Mouse (Mus musculus): ENCODE measurements around the gene Mad1l1. TPM values are rescaled to one million over a fixed set of nuclear protein-coding genes. Genes with fewer than 3 reads are reported as not detected.

The Mad1l1 gene
- total RNA-seq, 1 experiment from 2014 or later: 41.6 TPM

DNA sequence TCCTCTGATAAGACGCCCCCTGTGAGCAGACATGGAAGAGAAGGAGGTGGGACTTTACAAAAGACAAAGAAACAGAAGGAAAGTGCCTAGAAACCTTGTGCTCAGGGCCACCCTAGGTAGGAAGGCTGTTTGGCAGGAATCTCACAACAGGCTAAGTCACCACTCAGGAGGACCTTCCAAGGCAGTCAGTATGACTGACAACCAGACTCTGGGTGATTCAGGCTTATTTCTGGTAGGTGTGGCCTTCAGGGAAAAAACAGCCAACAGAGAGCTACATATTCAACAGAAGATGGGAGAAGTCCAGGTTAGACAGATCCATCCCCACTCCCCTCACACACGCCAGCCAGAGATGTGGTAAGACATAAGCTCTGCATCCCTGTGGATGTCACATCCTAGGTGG lies 118.9 kb downstream of the Mad1l1 start:
- no peak for ATAC-seq (replicated peaks; ENCODE audit: insufficient number of reproducible peaks, low FRiP score, low TSS enrichment, poor library complexity, severe bottlenecking)

DNA sequence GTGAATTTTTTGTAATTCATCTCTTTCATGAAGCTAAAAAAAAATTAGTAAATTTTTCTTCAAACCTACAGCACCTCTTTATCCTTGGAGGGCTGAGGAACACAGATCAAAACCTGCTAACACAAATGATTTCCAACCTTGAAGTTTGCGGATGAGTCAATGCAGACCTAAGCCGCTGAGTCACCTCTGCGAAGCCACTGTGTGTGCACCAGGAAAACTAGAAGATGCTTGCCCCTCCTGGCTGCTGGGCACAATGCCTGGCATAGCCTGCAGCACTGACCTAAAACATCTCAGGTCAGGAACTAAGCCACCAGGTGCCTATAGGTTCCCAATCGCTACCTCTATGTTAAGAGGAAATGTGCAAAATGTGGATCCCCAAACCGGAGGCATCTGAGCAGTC lies 119.8 kb downstream of the Mad1l1 start:
- ATAC-seq (replicated peaks; ENCODE audit: insufficient number of reproducible peaks, low FRiP score, low TSS enrichment, poor library complexity, severe bottlenecking): no peak

DNA sequence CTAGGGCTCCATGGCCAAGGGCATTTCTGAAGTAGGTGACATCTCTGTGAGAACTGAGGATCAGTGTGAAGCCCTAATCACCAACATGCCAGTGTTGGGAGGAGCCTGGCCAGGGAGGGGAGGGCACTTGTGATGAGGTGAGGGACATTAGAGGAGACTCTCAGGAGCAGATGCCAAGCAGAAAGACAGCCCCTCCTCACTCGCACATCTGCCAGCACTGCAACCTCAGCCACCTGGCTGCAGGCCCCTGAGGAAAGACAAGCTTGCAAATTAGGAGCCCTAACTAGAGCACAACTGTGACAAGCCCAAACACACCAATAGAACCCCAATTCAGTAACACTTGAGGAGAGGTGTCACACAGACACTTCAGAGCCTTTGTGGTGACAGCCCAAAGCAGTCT lies 120.2 kb downstream of the Mad1l1 start:
- no peak for ATAC-seq (replicated peaks; ENCODE audit: insufficient number of reproducible peaks, low FRiP score, low TSS enrichment, poor library complexity, severe bottlenecking)

DNA sequence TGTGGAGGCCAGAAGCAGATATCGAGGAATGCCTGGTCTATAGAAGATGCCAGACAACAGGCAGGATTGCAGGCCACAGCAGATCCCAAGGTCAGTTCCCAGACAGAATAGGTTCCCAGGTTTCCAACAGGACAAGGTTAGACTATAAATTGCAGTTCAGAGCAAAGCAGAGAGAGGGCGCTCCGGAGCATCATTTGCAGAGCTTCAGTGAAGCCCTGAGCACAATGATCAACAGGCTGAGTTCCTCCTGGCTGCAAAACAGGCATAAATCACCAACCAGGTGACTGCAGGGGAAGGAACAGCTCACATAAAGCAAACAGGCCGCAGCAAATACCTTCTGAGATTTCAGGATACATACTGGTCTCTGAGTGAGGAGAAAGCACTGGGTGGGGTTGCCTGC lies 123.6 kb downstream of the Mad1l1 start:
- ATAC-seq (replicated peaks; ENCODE audit: insufficient number of reproducible peaks, low FRiP score, low TSS enrichment, poor library complexity, severe bottlenecking): peak; percentile 87

DNA sequence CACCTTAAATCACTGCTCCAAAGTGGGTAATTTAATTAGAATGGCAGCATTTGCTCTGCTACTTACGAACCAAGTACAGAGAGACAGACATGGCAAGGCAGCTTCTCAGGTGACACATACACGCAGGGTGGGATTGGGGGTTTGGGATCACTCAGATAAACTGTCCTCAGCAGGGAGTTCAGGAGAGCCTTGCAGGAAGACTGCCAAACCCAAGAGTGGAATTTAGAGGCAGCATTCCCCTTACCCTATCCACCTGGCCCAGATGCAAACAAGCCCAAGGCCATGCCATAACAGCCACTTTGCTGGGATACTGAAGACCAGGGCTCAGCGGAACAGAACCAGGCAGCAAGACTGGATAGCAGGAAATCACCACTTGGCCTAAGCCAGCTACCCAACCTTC lies 124.9 kb downstream of the Mad1l1 start:
- ATAC-seq (replicated peaks; ENCODE audit: insufficient number of reproducible peaks, low FRiP score, low TSS enrichment, poor library complexity, severe bottlenecking): no peak

DNA sequence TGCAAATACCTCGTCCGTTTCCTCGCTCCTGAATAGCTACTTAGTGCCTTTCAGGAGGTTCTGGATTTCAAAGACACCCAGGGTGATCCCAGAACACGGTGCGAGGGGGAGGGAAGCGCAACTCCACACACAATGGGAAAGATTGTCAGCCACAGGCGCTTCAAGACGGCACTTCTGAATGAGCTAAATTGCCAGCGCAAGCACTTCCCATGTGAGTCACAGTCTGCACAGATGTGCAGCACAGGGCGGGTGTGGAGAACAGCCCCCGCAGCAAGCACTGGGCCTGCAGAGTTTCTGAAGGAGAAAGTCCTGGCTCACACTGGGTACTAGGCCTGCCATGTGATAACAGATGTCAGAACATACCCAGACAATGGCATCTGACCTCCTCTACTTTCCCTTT lies 127.2 kb downstream of the Mad1l1 start:
- ATAC-seq (replicated peaks; ENCODE audit: insufficient number of reproducible peaks, low FRiP score, low TSS enrichment, poor library complexity, severe bottlenecking): no peak

DNA sequence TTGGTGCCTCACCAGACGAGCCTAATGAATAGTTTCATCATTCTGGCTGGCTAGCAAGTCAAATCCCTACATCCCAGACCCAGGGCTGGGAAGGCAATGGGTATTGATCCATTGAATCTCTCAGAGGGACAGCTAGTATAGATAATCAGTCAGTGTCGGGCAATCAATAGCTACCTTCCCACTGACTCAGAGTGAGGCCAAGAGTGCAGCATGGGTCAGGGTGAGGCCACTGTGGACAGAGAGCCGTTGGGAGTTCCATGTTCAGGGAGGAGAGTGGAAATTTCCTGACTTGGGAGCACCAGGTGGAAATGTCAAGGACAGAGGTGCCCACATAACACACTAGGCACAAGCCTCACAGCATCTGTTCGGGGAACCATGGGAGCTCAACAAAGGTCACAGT lies 129.8 kb downstream of the Mad1l1 start:
- ATAC-seq (replicated peaks; ENCODE audit: insufficient number of reproducible peaks, low FRiP score, low TSS enrichment, poor library complexity, severe bottlenecking): no peak

DNA sequence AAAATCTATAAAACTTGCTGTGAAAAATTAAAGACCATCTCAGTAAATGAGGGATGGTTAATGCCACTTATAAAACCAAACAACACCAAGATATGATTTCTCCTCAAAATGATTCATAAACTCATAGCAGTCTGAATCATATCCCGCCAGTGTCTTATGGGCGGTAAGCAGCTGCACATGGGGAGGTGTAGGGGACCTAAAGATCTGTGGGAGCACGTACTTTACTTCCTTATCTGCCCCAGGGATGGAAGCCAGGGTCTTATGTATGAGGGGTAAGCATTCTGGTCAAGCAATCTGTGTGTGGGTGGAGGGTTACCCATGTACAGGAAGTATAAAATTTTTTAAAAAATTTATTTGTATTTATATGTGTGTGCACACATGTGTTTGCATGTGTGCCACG lies 135.0 kb downstream of the Mad1l1 start:
- no peak for ATAC-seq (replicated peaks; ENCODE audit: insufficient number of reproducible peaks, low FRiP score, low TSS enrichment, poor library complexity, severe bottlenecking)

DNA sequence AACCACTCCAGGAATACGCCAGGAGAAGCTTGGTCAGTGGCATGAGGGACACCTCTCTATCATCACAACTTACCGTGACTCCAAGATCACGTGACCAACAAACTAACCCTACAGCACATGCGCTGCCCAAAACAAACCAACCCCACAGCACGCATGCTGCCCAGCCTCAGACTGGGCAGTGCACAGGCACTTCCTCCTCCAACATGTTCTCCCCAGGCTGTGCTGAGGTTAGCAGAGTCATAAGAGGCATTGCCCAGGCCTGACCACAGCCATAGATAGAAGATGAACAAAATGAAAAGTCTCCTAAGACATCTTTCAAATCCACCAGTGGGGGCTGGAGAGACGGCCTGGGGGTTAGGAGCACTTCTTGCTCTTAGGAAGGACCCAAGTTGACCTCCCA lies 135.6 kb downstream of the Mad1l1 start:
- no peak for ATAC-seq (replicated peaks; ENCODE audit: insufficient number of reproducible peaks, low FRiP score, low TSS enrichment, poor library complexity, severe bottlenecking)

DNA sequence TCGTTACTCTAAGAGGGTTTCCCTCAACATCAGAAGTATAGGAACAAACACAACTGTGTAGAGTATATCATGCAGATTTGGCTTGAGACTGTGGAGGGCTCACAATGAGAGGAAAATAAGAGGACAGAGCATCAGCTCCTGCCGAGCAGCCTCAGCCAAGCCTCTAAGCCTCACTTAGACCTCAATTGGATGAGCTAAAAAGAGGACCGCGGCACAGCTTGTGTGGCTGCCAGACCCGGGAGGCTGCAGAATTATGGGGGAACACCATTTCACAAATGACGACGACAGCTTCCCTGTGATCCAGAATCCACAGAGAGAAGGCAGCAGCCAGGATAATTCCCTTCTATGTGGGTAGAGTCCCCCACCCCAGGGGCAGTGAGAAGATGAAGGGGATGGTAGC lies 138.0 kb downstream of the Mad1l1 start:
- no peak for ATAC-seq (replicated peaks; ENCODE audit: insufficient number of reproducible peaks, low FRiP score, low TSS enrichment, poor library complexity, severe bottlenecking)

DNA sequence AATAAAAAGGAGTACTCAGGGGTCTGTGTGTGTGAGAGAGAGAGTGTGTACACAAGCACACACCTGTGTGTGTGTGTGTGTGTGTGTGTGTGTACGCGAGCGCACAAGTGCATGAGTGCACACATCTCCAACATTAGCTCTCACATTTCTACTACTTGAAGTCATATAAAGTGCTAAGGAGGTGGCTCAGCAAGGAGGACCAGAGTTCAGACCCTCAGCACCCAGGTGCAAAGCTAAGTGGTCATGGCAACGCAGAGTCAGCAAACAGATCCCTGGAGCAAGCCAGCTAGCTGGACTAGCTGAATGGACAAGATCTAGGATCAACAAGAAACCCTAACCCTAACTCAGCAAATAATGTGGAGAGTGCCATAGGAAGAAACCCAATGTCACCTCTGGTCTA lies 139.0 kb downstream of the Mad1l1 start:
- ATAC-seq (replicated peaks; ENCODE audit: insufficient number of reproducible peaks, low FRiP score, low TSS enrichment, poor library complexity, severe bottlenecking): no peak

DNA sequence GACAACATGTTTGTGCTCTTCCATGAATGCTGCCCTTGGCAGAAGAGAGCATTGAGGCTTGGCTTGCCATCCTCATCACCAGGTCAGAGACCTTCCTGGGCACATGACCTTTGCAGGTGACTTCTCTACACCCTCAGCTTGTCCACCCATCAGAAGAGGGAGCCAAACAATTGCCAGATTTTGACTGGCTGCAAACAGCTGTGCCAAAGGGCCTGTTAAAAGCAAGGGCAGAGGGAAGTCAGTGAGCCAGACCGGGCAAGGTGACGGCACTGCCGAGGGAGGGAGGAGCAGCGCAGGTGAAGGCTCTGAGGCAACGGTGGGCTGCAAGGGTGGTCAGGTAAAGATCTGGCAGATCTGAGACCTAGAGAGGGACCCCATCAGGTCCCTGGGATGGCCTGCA lies 141.3 kb downstream of the Mad1l1 start:
- ATAC-seq (replicated peaks; ENCODE audit: insufficient number of reproducible peaks, low FRiP score, low TSS enrichment, poor library complexity, severe bottlenecking): no peak

DNA sequence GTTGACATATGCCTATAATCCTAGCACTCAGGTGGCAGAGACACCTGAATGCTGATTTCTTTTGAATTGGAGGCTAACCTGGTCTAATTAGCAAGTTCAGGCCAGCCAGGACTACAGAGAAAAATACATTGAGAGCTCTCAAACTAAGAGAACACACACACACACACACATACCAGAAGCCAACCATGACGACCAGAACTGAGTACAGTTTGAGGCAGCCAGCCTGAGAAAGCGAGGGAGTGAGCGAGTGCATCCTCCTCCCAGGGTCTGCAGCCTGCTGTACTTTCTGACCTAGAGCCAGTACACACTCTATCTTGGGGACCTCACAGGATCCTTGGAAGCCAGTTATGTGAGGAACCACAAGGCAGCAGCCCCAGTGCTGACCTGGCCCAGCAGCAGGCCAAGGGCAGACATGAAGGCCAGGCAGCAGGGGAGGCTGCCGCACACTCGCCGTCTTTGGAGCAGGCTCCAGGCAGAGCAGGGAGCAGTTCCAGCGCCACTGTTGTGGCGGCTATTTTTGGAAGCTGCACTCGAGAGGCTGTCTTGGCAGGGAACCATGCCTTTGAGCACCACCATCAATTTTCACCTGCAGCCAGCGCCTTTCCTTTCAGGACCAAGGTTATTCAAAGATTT lies 143.2 kb downstream of the Mad1l1 start:
- no peak for ATAC-seq (replicated peaks; ENCODE audit: insufficient number of reproducible peaks, low FRiP score, low TSS enrichment, poor library complexity, severe bottlenecking)

DNA sequence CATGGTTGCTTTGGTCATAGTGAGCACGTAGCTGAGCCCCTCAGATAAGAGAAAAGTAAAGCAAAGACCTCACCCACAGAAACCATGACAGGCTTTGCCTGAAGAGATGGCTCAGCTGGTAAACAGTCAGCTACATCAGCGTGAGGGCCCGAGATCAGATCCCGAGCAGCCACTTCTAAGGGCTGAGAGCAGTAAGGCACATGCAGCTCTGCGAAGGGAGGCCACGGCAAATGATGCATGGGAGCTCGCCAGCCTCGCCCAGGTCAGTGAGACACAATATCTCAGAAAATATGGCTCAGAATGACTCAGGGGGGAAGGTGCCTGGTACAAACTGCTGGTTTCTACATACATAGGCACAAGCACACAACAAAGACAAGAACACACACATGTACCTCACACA lies 143.8 kb downstream of the Mad1l1 start:
- ATAC-seq (replicated peaks; ENCODE audit: insufficient number of reproducible peaks, low FRiP score, low TSS enrichment, poor library complexity, severe bottlenecking): no peak

DNA sequence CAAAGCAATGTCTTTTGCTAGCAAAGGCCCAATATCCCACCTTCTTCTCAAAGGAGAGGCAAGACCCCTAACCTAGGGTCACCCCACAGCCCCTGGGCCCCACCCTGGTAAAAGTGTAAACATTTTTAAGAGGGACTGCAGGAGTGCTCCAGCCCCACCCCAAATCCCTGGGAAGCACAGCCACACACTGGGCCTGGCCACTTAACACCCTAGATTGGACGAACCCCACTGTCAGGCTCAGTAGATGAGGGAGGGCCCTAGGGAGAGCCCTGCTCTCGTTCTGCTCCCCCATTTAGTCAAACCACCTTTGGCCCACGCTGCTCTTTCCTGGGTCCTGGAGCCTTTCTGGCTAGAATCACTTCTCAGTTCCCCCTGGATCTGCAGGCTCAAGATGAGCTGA lies 145.0 kb downstream of the Mad1l1 start:
- ATAC-seq (replicated peaks; ENCODE audit: insufficient number of reproducible peaks, low FRiP score, low TSS enrichment, poor library complexity, severe bottlenecking): no peak

DNA sequence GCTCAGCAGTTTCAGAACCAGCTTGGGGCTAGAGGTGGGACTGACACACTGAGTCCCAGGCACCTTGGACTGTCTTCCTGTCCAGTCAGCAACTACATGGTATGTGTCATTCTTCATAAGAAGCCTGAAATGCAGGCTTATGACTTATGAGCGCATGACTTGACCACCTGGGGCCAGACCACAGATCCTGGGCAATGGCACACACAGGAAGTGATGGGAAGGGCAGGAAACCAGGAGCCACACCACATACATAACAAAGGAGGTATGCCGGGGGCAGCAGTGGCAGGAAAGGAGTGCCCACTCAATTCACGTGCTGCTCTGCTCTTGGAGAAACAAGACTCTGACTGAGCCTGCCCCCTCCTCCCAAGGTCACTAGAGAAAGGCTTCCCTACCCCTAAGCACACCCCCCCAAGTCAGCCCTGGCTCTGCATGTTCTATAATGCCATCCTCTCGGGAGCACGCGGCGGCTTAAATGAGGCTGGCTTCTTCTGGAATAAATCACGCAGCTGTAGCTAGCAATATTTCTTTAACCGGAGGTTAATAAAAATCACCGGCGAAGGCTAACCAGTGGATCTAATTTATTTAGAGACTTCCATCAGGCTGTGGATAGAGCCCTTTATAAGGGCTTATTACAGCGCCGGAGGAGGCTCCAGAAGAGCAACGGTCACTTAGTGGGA lies 146.4 kb downstream of the Mad1l1 start:
- ATAC-seq (replicated peaks; ENCODE audit: insufficient number of reproducible peaks, low FRiP score, low TSS enrichment, poor library complexity, severe bottlenecking): no peak

DNA sequence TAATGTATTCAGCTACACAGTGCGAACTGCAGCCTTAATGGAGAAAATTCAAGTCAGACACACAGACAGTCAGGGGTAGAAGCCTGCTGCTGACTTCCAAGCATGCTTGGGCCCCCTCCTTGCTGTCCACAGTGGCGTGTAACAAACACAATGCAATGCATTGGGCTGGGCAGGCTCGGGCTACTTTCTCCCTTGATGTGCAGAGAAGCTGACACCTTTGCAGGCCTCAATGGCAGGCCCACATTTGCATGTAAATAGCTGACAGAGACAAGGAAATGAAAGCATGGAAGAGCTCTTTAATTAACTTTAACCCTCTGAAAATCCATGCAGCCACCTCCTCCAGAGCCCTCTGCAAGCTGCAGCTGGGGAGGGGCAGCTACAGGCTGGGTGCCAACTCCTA lies 147.3 kb downstream of the Mad1l1 start:
- no peak for ATAC-seq (replicated peaks; ENCODE audit: insufficient number of reproducible peaks, low FRiP score, low TSS enrichment, poor library complexity, severe bottlenecking)

DNA sequence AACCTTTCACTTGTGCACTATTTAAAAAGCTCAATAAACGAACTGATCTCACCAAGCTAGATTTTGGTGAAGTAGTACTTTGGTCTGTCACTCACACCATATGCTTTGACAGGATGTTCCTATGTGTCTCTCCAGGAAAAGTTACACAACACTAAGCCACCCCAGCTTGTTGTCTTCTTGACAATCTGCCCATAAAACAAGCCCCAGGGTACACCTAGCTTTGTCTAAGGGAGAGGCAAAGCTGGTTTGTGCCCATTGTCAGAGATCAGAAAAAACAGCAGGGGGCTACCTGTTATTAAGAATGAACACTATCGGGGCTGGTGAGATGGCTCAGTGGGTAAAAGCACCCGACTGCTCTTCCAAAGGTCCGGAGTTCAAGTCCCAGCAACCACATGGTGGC lies 148.2 kb downstream of the Mad1l1 start:
- no peak for ATAC-seq (replicated peaks; ENCODE audit: insufficient number of reproducible peaks, low FRiP score, low TSS enrichment, poor library complexity, severe bottlenecking)

DNA sequence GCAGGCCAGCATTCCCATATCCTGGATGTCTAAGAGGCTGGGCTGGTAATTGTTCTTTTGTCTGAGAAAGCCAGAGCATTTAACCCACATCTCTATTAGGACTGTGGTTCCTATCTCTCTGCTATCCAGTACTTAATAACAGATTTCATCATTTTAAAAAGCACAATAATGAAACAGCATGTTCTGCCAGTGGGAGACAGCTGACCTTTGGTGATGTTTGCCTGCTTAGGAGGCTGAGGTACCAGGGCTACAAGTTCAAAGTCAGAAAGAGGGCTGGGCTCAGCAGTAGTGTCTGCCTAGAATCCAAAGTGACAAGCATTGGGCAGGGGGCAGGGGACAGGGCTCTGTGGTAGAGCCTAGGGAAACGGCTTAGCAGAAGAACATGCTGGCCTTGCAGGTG lies 149.6 kb downstream of the Mad1l1 start:
- no peak for ATAC-seq (replicated peaks; ENCODE audit: insufficient number of reproducible peaks, low FRiP score, low TSS enrichment, poor library complexity, severe bottlenecking)

DNA sequence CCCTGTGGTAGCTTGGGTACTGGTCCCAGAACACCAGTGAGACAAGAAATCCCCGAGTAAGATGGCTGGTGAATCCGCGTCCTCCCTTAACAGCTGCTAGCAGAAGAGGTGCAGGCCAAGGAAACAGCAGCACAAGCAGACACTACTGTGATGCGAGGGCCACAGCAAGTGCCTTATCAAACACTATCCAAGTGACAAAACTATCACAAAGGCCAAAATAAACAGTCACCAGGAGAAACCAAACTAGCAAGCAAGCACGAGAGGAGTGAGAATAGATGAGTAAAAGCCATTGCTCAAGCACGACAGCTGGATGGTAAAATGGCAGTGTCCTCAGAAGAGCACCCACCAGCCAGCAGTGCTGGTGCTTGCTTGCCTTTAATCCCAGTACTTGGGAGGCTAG lies 153.8 kb downstream of the Mad1l1 start:
- no peak for ATAC-seq (replicated peaks; ENCODE audit: insufficient number of reproducible peaks, low FRiP score, low TSS enrichment, poor library complexity, severe bottlenecking)

DNA sequence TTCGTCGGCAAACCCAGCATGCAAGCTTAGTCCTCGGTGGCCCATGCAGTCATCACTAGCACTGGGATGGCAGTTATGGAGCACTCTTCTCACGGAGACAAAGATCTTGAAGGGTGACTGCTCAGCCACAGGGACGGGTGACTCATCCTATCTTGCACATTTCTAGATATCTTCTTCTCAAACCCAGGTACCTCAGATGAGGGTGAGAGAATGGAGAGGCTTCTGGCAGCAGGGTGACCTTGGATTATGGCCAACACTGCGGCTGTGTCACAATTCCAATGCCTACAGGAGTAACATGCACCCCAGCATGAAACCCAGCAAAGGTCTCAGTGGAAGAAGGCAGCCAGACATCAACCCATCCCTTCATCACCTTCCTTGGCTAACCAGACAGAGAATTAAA lies 154.3 kb downstream of the Mad1l1 start:
- no peak for ATAC-seq (replicated peaks; ENCODE audit: insufficient number of reproducible peaks, low FRiP score, low TSS enrichment, poor library complexity, severe bottlenecking)

Data from monocyte, adult 5-6 weeks (primary cell).